Mouse (Mus musculus): ENCODE results near the gene 6030468B19Rik. TPM values are rescaled to one million over a fixed set of nuclear protein-coding genes. Genes with fewer than 3 reads are reported as not detected.

6030468B19Rik gene
- total and polyA plus RNA-seq, 2 experiments from 2014 or later, result not detected

DNA sequence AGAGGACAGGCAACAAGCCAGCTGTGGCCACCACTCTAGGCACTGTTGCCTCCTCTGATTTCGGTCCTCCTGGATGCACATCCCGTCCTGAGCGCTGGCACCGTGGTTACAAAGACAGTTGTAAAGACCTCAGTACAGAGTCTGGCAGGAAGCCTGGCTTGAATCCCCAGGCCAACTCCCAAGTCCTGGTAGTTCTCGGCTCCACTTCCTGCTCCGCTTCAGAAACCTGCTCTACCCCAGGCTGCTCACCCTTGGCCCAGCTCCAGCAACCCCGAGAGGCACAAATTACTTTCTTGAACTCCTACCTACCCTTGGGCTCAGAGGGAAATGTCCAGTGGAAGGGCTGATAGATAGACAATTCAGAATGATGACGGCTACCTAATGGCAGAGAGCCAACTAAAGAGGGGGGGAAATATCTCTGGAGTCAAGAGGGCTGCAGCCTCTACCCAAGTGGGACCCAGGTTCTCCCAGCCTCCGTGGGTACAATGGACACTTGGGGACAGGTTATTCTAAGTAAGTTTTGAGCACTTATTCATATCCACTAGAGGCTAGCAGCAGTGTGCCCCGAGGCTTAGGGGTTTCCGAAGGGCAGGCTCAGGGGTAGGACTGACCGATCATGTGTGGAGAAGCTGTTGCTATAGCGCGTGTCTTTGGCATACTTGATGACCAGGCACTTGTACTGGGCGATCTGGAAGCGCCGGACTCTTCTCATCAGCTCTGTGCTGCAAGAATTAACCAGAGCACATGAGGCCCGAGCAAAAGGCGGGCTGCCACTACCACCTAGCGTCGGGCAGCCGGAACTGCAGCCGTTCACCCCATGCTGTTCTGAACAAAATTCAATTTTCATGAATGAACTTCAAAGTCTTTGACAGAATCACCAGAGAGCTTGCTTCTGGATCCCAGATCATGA is 26.9 kb downstream of the 6030468B19Rik start:
- peak; percentile 96 for TF ChIP-seq CTCF (IDR thresholded peaks at IDR 0.05; ENCODE audit: low read depth)
- DNase-seq (ENCODE audit: low spot score) (peak; percentile 90), ATAC-seq (peak; percentile 87)
- Histone ChIP-seq H3K9ac (replicated peaks; ENCODE audit: low read length) (no peak overlapping the region), H3K27ac (no peak overlapping the region), H3K4me2 (ENCODE audit: low read depth, low read length) (peak overlapping the region; percentile 60), H3K36me3 (ENCODE audit: insufficient read depth, low read length) (no peaks in the 10 kb centered on the region), H3K4me3 (ENCODE audit: low read length) (peak overlapping the region; percentile 39; the same call in 1 of the 2 replicates), H3K9me3 (ENCODE audit: low read length) (no peaks in the 10 kb centered on the region), H3K27me3 (ENCODE audit: insufficient read depth, low read length) (no peaks in the 10 kb centered on the region), H3K4me1 (ENCODE audit: insufficient read depth, low read length) (peaks cover 13% of the 10 kb centered on the region)
- WGBS, result 11% methylated on average over 23 of the region's 23 CpGs

DNA sequence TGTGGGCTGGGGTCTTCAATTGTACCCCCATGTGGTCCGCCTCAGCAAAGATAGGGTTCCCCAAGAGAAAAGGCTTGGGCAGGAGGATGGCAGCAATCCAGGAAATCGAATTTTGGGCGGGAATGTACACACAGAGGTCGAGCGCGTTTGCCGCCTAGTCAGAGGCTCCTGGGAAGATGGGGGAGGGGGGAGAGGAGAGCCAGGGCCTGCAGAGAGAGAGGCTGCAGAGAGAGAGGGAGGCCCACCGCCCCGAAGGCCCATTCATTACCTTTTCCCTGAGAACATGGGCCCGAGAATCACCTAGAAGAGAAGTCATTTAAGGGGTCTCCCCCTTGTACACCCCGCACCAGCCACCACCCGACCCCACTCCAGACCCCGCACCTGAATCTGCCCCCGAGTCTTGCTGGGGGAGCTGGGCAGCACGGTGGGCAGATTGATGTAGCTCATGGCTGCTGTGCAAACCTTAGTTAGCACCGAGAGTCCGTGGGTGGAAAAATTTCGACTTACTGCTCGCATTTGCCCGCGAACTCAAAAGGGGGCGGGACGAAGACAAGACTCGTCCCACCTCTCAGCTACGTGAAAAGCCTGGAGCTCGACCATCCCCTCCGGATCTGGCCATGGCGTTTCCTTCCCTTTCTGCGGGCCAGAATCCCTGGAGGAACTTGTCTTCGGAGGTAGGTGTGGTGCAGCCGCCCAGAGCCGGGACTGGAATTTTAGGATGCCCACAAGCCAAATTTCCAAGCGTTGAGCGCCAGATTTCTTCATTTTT is 28.1 kb downstream of the 6030468B19Rik start, which contains the start of the genes Afmid and Tk1:
Gene Afmid (plus strand): TSS at position 592 of the 769 bp plus-strand sequence.
Gene Tk1 (minus strand): TSS at position 760 of the 769 bp plus-strand sequence.
- DNase-seq (ENCODE audit: low spot score) (peak; percentile 88), ATAC-seq (peak; percentile 49; the same call in 1 of the 2 replicates)
- peak within 1 kb of the TSS; percentile 62; the same call in 1 of the 2 replicates for H3K27ac ChIP-seq
- H3K4me1 ChIP-seq (ENCODE audit: insufficient read depth, low read length), result peaks cover 14% of the 10 kb centered on the region
- H3K9me3 ChIP-seq (ENCODE audit: low read length), result no peaks in the 10 kb centered on the region
- TF ChIP-seq CTCF (IDR thresholded peaks at IDR 0.05; ENCODE audit: low read depth), result no peak
- peak within 1 kb of the TSS; percentile 60 for H3K4me2 ChIP-seq (ENCODE audit: low read depth, low read length)
- WGBS, result under 1% methylated on average over 34 of the region's 34 CpGs
- H3K4me3 ChIP-seq (ENCODE audit: low read length), result peak within 1 kb of the TSS; percentile 39
- peak within 1 kb of the TSS; percentile 40 for H3K9ac ChIP-seq (replicated peaks; ENCODE audit: low read length)
- H3K36me3 ChIP-seq (ENCODE audit: insufficient read depth, low read length), result no peaks in the 10 kb centered on the region
- no peaks in the 10 kb centered on the region for H3K27me3 ChIP-seq (ENCODE audit: insufficient read depth, low read length)

DNA sequence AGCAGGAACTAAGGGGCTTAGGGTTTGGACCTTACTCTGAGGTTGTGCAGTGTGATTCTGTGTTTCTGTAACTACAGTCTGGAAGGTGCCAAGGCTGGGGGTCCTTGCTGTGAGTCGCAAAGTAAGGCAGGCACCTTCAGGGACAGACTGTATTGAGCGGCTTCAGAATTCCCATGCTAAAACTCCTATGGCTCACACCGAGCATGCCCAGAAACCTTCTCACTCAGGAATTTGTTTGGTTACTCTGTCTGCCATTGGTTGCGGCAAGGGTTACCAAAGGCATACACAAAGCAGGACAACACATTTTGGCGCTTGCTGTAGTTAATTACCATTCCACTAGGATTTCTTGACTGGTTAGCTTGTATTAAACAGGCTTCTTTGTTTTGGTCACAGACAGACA is 28.7 kb downstream of the 6030468B19Rik start:
- DNase-seq (ENCODE audit: low spot score) (peak; percentile 39), ATAC-seq (peak; percentile 25; the same call in 1 of the 2 replicates)
- peak overlapping the region; percentile 39 for H3K4me3 ChIP-seq (ENCODE audit: low read length)
- H3K4me1 ChIP-seq (ENCODE audit: insufficient read depth, low read length), result peaks cover 14% of the 10 kb centered on the region
- H3K27ac ChIP-seq, result peak overlapping the region; percentile 62; the same call in 1 of the 2 replicates
- H3K9me3 ChIP-seq (ENCODE audit: low read length), result no peaks in the 10 kb centered on the region
- H3K4me2 ChIP-seq (ENCODE audit: low read depth, low read length), result peak overlapping the region; percentile 60
- WGBS, result 4% methylated on average over 5 of the region's 5 CpGs
- H3K36me3 ChIP-seq (ENCODE audit: insufficient read depth, low read length), result no peaks in the 10 kb centered on the region
- TF ChIP-seq CTCF (IDR thresholded peaks at IDR 0.05; ENCODE audit: low read depth), result no peak
- H3K9ac ChIP-seq (replicated peaks; ENCODE audit: low read length), result peak overlapping the region; percentile 40
- H3K27me3 ChIP-seq (ENCODE audit: insufficient read depth, low read length), result no peaks in the 10 kb centered on the region

DNA sequence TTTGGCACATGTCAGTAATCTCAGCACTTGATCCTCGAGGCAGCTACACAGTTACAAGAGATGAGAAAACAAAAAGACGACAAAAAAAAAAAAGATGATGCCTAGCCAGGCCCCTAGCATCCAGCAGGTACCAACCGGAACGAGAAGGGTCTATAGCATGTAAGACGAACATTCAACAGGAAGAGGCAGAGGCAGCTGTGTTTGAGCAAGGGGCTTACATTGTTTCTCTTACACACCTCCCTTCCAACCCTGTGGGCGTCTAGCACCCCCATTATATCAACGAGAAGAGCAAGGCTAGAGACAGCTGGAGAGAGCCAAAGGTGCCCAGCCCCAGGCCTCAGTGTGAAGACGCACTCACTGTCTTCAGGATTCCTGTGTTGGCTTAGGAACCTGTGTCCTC is 29.5 kb downstream of the 6030468B19Rik start:
- WGBS, result 71% methylated on average over 8 of the region's 8 CpGs
- Histone ChIP-seq H3K4me2 (ENCODE audit: low read depth, low read length) (no peak overlapping the region), H3K27me3 (ENCODE audit: insufficient read depth, low read length) (no peaks in the 10 kb centered on the region), H3K4me1 (ENCODE audit: insufficient read depth, low read length) (peaks cover 14% of the 10 kb centered on the region), H3K9me3 (ENCODE audit: low read length) (no peaks in the 10 kb centered on the region), H3K9ac (replicated peaks; ENCODE audit: low read length) (no peak overlapping the region), H3K4me3 (ENCODE audit: low read length) (no peak overlapping the region), H3K27ac (no peak overlapping the region), H3K36me3 (ENCODE audit: insufficient read depth, low read length) (no peaks in the 10 kb centered on the region)
- DNase-seq (ENCODE audit: low spot score) (no peak), ATAC-seq (no peak)
- no peak for TF ChIP-seq CTCF (IDR thresholded peaks at IDR 0.05; ENCODE audit: low read depth)

DNA sequence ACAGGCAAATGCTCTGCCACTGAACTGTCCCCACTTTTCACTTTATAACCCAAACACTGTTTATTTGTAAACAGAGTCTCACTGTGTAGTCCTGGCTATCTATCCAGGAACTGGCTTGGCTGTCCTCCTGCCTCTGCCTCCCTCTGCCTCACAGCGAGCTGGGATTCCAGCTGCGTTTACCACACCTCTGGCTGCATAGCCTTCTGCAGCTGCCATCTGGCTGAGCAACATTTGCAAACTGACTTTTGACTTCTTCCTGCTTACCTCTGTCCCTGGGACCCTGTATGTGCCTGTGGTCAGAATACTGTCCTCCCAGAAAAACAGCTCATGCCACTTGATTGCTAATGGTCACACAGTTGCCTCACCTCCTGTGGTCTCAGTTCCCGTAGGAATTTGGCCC is 29.9 kb downstream of the 6030468B19Rik start:
- Histone ChIP-seq H3K36me3 (ENCODE audit: insufficient read depth, low read length) (no peaks in the 10 kb centered on the region), H3K9ac (replicated peaks; ENCODE audit: low read length) (no peak overlapping the region), H3K4me1 (ENCODE audit: insufficient read depth, low read length) (peaks cover 14% of the 10 kb centered on the region), H3K9me3 (ENCODE audit: low read length) (no peaks in the 10 kb centered on the region), H3K27me3 (ENCODE audit: insufficient read depth, low read length) (no peaks in the 10 kb centered on the region), H3K4me3 (ENCODE audit: low read length) (no peak overlapping the region), H3K4me2 (ENCODE audit: low read depth, low read length) (no peak overlapping the region), H3K27ac (no peak overlapping the region)
- no peak for TF ChIP-seq CTCF (IDR thresholded peaks at IDR 0.05; ENCODE audit: low read depth)
- ATAC-seq, result no peak
- no peak for DNase-seq (ENCODE audit: low spot score)
- whole genome bisulfite sequencing, result 67% methylated on average over 3 of the region's 3 CpGs

DNA sequence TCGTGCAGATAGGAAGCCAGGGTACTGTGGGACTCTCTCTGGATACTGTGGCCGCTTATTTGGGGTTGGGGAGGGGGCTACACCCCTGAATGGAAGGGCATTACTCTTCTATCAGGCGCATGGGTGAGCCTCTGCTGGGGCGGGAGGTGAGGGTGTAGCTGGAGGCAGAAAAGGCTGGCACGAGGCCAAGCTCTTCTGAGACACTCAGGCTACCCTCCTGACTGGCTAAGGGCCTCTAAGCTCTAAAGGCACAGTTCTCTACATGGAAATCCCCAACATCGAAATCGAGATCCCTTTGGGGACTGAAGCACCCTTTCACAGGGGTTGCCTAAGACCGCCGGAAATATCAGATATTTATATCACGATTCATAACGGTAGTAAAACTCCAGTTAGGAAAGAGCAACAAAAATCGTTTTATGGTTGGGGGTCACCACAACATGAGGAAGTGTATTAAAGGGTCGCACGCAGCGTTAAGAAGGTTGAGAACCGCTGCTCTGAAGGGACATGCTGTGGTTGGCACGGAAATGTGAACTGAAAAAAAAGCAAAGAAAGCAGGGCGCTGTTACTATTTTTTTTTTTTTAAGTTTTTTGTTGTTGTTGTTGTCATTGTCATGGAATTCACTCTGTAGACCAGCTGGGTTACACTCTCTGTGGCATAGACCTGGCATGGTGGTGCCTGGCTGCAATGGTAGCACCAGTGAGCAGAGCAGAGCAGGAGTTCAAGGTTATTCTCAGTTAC is 30.9 kb downstream of the 6030468B19Rik start:
- TF ChIP-seq CTCF (IDR thresholded peaks at IDR 0.05; ENCODE audit: low read depth), result no peak
- ATAC-seq (no peak), DNase-seq (ENCODE audit: low spot score) (no peak)
- Histone ChIP-seq H3K4me2 (ENCODE audit: low read depth, low read length) (no peak overlapping the region), H3K9me3 (ENCODE audit: low read length) (no peaks in the 10 kb centered on the region), H3K4me3 (ENCODE audit: low read length) (no peak overlapping the region), H3K9ac (replicated peaks; ENCODE audit: low read length) (no peak overlapping the region), H3K27me3 (ENCODE audit: insufficient read depth, low read length) (no peaks in the 10 kb centered on the region), H3K36me3 (ENCODE audit: insufficient read depth, low read length) (no peaks in the 10 kb centered on the region), H3K27ac (peak overlapping the region; percentile 64), H3K4me1 (ENCODE audit: insufficient read depth, low read length) (peaks cover 14% of the 10 kb centered on the region)
- WGBS, result 68% methylated on average over 18 of the region's 18 CpGs

All from hindbrain, postnatal 0 days (tissue).